Mouse (Mus musculus): ENCODE results near the gene Rpl19.

GRCm38 (mm10) chr11:98057466-98057865, 31.0 kb downstream of the Rpl19 start:
- TF ChIP-seq POLR2A (IDR thresholded peaks at IDR 0.05; ENCODE audit: borderline replicate concordance, extremely low read depth, insufficient read depth, insufficient read length, poor library complexity, severe bottlenecking) (no peak), CTCF (IDR thresholded peaks at IDR 0.05; ENCODE audit: borderline replicate concordance, extremely low read depth, insufficient read depth, insufficient read length) (no peak)

Data from brain, embryonic 14.5 days (tissue).